Mouse (Mus musculus): ENCODE data around the gene Best1.

Best1 gene

GRCm38 (mm10) chr19:9938156-9938823 is 63.1 kb downstream of the Best1 start:
- in situ Hi-C loops (cut with MboI, MseI), result no loop called here

- in situ Hi-C loops (cut with MboI, MseI), result no loop called here
Measured at GRCm38 (mm10) chr19:9937428-9937827, 64.0 kb downstream of the Best1 start.

GRCm38 (mm10) chr19:9936579-9936978 is 64.9 kb downstream of the Best1 start:
- in situ Hi-C loops (cut with MboI, MseI), result no loop called here

All from T-helper 1 cell (primary cell).